Mouse (Mus musculus) kidney, postnatal 0 days (tissue): ENCODE results near the gene Tenm4. TPM values are rescaled to one million over a fixed set of nuclear protein-coding genes. Genes with fewer than 3 reads are reported as not detected.

Experiments used
- ATAC-seq: fragments of 200-750 bp; cut with Nextera tagmentation; replicated peaks from 2 replicates; pipeline ENCODE4 v1.8.0; 2017; ENCODE audit warnings: low read depth, moderate number of reproducible peaks, moderate TSS enrichment, moderate library complexity; ENCODE audit not compliant: low FRiP score
- DNase-seq: peaks from one replicate; pipeline ENCODE4 v3.0.0-alpha.2; 2016; ENCODE audit warnings: low spot score
- H3K27ac ChIP-seq: fragments of 300-500 bp; sonication (generic); 2 replicates; pipeline ENCODE4 v1.5.1; 2014; ENCODE audit warnings: mild to moderate bottlenecking
- H3K27me3 ChIP-seq: fragments of 300-500 bp; sonication (generic); 2 replicates; pipeline ENCODE4 v1.6.1; 2014; ENCODE audit warnings: low read length, mixed read lengths; ENCODE audit not compliant: insufficient read depth
- H3K36me3 ChIP-seq: fragments of 300-500 bp; sonication (generic); 2 replicates; pipeline ENCODE4 v1.6.1; 2014; ENCODE audit warnings: low read length, mixed read lengths; ENCODE audit not compliant: insufficient read depth
- H3K4me1 ChIP-seq: fragments of 300-500 bp; sonication (generic); replicated peaks from 2 replicates; pipeline ENCODE4 v1.6.1; 2014; ENCODE audit warnings: antibody characterized with exemption, low read length, mixed read lengths; ENCODE audit not compliant: insufficient read depth
- H3K4me2 ChIP-seq: fragments of 300-500 bp; sonication (generic); 2 replicates; pipeline ENCODE4 v1.6.1; 2014; ENCODE audit warnings: mild to moderate bottlenecking, low read length, moderate library complexity, mixed read lengths
- H3K4me3 ChIP-seq: fragments of 300-500 bp; sonication (generic); replicated peaks from 2 replicates; pipeline ENCODE4 v1.5.1; 2014; ENCODE audit warnings: low read depth, low read length
- H3K9ac ChIP-seq: fragments of 300-500 bp; sonication (generic); 2 replicates; pipeline ENCODE4 v1.6.1; 2014; ENCODE audit warnings: low read depth, low read length
- H3K9me3 ChIP-seq: fragments of 300-500 bp; sonication (generic); replicated peaks from 2 replicates; pipeline ENCODE4 v1.6.1; 2016; ENCODE audit warnings: low read length, inconsistent platforms, mixed read lengths
- CTCF ChIP-seq: IDR thresholded peaks from 2 replicates; pipeline ENCODE4 v1.5.1; 2016; ENCODE audit warnings: antibody characterized with exemption, low read depth, mild to moderate bottlenecking, moderate library complexity
- WGBS: fragments of 180-500 bp; shearing (Covaris S2); extraction: QIAGEN DNeasy Blood & Tissue Kit; methylation state at CpG from one replicate; pipeline ENCODE4 v1.1.7; 2014; 5-methylcytosine and 5-hydroxymethylcytosine counted together
- polyA plus RNA-seq: library from polyadenylated mRNA; unstranded; fragments of >200 nt; fragmentation: Nextera tagmentation; extraction: Ambion mirVana; gene quantifications from 2 replicates; pipeline ENCODE4 v1.2.1, GENCODE M21; 2015

Tenm4 gene
- polyA plus RNA-seq, 1 experiment from 2014 or later = 22.6 TPM

GRCm38 (mm10) chr7:96413822-96414221 is 242.8 kb downstream of the Tenm4 start:
- H3K9ac ChIP-seq = no peak overlapping the region
- WGBS = 67% methylated on average over 1 of the region's 1 CpGs
- no peak overlapping the region for H3K4me3 ChIP-seq
- TF ChIP-seq CTCF = no peak
- H3K36me3 ChIP-seq = no peaks in the 10 kb centered on the region
- no peak overlapping the region for H3K4me2 ChIP-seq
- no peaks in the 10 kb centered on the region for H3K9me3 ChIP-seq
- ATAC-seq = no peak
- H3K27me3 ChIP-seq = no peaks in the 10 kb centered on the region
- 0 out of 2 replicates have a peak, but pooled peaks cover 9% of the 10 kb centered on the region for H3K4me1 ChIP-seq
- no peak for DNase-seq
- no peak overlapping the region for H3K27ac ChIP-seq

- H3K9me3 ChIP-seq = no peaks in the 10 kb centered on the region
- no peaks in the 10 kb centered on the region for H3K27me3 ChIP-seq
- H3K4me1 ChIP-seq = 0 out of 2 replicates have a peak, but pooled peaks cover 5% of the 10 kb centered on the region
- no peak overlapping the region for H3K9ac ChIP-seq
- H3K4me3 ChIP-seq = no peak overlapping the region
- ATAC-seq = no peak
- DNase-seq = peak; percentile 43
- no peak overlapping the region for H3K4me2 ChIP-seq
- 57% methylated on average over 9 of the region's 9 CpGs for WGBS
- no peaks in the 10 kb centered on the region for H3K36me3 ChIP-seq
- no peak overlapping the region for H3K27ac ChIP-seq
- no peak for TF ChIP-seq CTCF
These were observed 243.4 kb downstream of the Tenm4 start for GRCm38 (mm10) chr7:96414290-96415055.

GRCm38 (mm10) chr7:96417251-96418004 is 246.4 kb downstream of the Tenm4 start:
- TF ChIP-seq CTCF = no peak
- WGBS = 56% methylated on average over 13 of the region's 13 CpGs
- Histone ChIP-seq H3K9ac (no peak overlapping the region), H3K27me3 (no peaks in the 10 kb centered on the region), H3K36me3 (no peaks in the 10 kb centered on the region), H3K9me3 (no peaks in the 10 kb centered on the region), H3K4me1 (peaks cover 14% of the 10 kb centered on the region; the same call in 1 of the 2 replicates), H3K27ac (no peak overlapping the region), H3K4me3 (no peak overlapping the region), H3K4me2 (no peak overlapping the region)
- peak; percentile 56 for DNase-seq
- ATAC-seq = no peak

GRCm38 (mm10) chr7:96418146-96418545 is 247.1 kb downstream of the Tenm4 start:
- ATAC-seq = no peak
- Histone ChIP-seq H3K9ac (no peak overlapping the region), H3K4me2 (no peak overlapping the region), H3K27me3 (no peaks in the 10 kb centered on the region), H3K4me3 (no peak overlapping the region), H3K4me1 (peaks cover 14% of the 10 kb centered on the region; the same call in 1 of the 2 replicates), H3K36me3 (no peaks in the 10 kb centered on the region), H3K9me3 (no peaks in the 10 kb centered on the region), H3K27ac (no peak overlapping the region)
- 65% methylated on average over 3 of the region's 3 CpGs for WGBS
- TF ChIP-seq CTCF = no peak
- no peak for DNase-seq

GRCm38 (mm10) chr7:96420045-96420444 is 249.0 kb downstream of the Tenm4 start:
- TF ChIP-seq CTCF = no peak
- no peak overlapping the region for H3K9ac ChIP-seq
- 43% methylated on average over 3 of the region's 3 CpGs for WGBS
- H3K4me2 ChIP-seq = no peak overlapping the region
- H3K9me3 ChIP-seq = no peaks in the 10 kb centered on the region
- peaks cover 14% of the 10 kb centered on the region; the same call in 1 of the 2 replicates for H3K4me1 ChIP-seq
- no peak overlapping the region for H3K4me3 ChIP-seq
- ATAC-seq = no peak; the same call in 1 of the 2 replicates
- DNase-seq = peak; percentile 67
- H3K27me3 ChIP-seq = no peaks in the 10 kb centered on the region
- no peak overlapping the region for H3K27ac ChIP-seq
- no peaks in the 10 kb centered on the region for H3K36me3 ChIP-seq

GRCm38 (mm10) chr7:96420926-96421605 is 250.0 kb downstream of the Tenm4 start:
- no peak overlapping the region for H3K4me2 ChIP-seq

More at GRCm38 (mm10) chr7:96420926-96421605, 250.0 kb downstream of the Tenm4 start:
- no peak overlapping the region for H3K4me3 ChIP-seq
- DNase-seq = no peak
- H3K9ac ChIP-seq = no peak overlapping the region
- 59% methylated on average over 9 of the region's 9 CpGs for WGBS
- H3K27ac ChIP-seq = no peak overlapping the region
- no peak for ATAC-seq
- TF ChIP-seq CTCF = no peak
- no peaks in the 10 kb centered on the region for H3K9me3 ChIP-seq
- H3K27me3 ChIP-seq = no peaks in the 10 kb centered on the region
- H3K4me1 ChIP-seq = peaks cover 14% of the 10 kb centered on the region; the same call in 1 of the 2 replicates
- no peaks in the 10 kb centered on the region for H3K36me3 ChIP-seq
